Mouse (Mus musculus) forebrain, embryonic 13.5 days (tissue): Measurements from ENCODE around the gene Cnfn. TPM values are rescaled to one million over a fixed set of nuclear protein-coding genes. Genes with fewer than 3 reads are reported as not detected.

Source experiments
- ATAC-seq: fragments of 200-750 bp; cut with Nextera tagmentation; 2 replicates; pipeline ENCODE4 v1.8.0; 2017
- H3K27ac ChIP-seq: fragments of 300-500 bp; sonication (generic); 2 replicates; pipeline ENCODE4 v1.5.1; 2015; ENCODE audit warnings: inconsistent platforms, mild to moderate bottlenecking, moderate library complexity
- H3K27me3 ChIP-seq: fragments of 300-500 bp; sonication (generic); 2 replicates; pipeline ENCODE4 v1.6.1; 2015; ENCODE audit warnings: mild to moderate bottlenecking, inconsistent platforms
- H3K36me3 ChIP-seq: fragments of 300-500 bp; sonication (generic); 2 replicates; pipeline ENCODE4 v1.6.1; 2015; ENCODE audit warnings: mild to moderate bottlenecking, inconsistent platforms; ENCODE audit not compliant: poor library complexity, severe bottlenecking
- H3K4me1 ChIP-seq: fragments of 300-500 bp; sonication (generic); 2 replicates; pipeline ENCODE4 v1.6.1; 2015; ENCODE audit warnings: inconsistent platforms
- H3K4me2 ChIP-seq: fragments of 300-500 bp; sonication (generic); 2 replicates; pipeline ENCODE4 v1.6.1; 2015; ENCODE audit warnings: inconsistent platforms, mild to moderate bottlenecking, moderate library complexity
- H3K4me3 ChIP-seq: fragments of 300-500 bp; sonication (generic); 2 replicates; pipeline ENCODE4 v1.5.1; 2015; ENCODE audit warnings: mild to moderate bottlenecking, inconsistent platforms
- H3K9ac ChIP-seq: fragments of 300-500 bp; sonication (generic); 2 replicates; pipeline ENCODE4 v1.6.1; 2015; ENCODE audit warnings: mild to moderate bottlenecking, inconsistent platforms
- H3K9me3 ChIP-seq: fragments of 300-500 bp; sonication (generic); replicated peaks from 2 replicates; pipeline ENCODE4 v1.6.1; 2016; ENCODE audit warnings: inconsistent platforms
- WGBS: fragments of 180-500 bp; shearing (Covaris S2); methylation state at CpG from one replicate; pipeline ENCODE4 v1.1.7; 2015; 5-methylcytosine and 5-hydroxymethylcytosine counted together
- polyA plus RNA-seq: library from polyadenylated mRNA; unstranded; fragments of >200 nt; fragmentation: Nextera tagmentation; extraction: Ambion mirVana; gene quantifications from 2 replicates; pipeline ENCODE4 v1.2.1, GENCODE M21; 2015

The Cnfn gene
- polyA plus RNA-seq, 1 experiment from 2014 or later = not detected

DNA sequence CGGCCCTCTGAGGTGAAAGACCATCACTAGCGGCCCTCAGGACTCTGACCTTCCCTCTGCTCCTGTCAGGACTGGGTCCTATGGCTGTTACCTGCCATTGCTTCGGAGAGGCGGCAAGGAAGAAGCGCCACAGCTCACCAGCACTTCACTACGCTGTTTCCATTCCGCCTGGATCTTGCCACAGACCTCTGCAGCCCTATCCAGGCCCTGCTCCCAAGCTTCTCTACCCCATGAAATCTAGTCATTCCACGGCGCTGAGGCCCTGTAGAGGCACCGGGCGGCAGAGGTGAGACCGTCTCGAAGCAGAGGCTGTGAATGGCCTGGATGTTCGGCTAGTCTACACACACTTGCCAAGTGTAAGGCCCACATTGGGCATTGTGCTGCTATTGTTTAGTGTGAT lies 27.1 kb upstream of the Cnfn start:
- no peak for ATAC-seq
- Histone ChIP-seq H3K9me3 (no peaks in the 10 kb centered on the region), H3K9ac (no peak overlapping the region), H3K4me1 (peaks cover 28% of the 10 kb centered on the region), H3K36me3 (no peaks in the 10 kb centered on the region), H3K27me3 (0 out of 2 replicates have a peak, but pooled peaks cover 4% of the 10 kb centered on the region), H3K4me2 (peak overlapping the region; percentile 75), H3K4me3 (0 out of 2 replicates have a peak overlapping the region, but pooled peaks have one; percentile 68), H3K27ac (peak overlapping the region; percentile 35; the same call in 1 of the 2 replicates)
- WGBS = 89% methylated on average over 14 of the region's 14 CpGs

DNA sequence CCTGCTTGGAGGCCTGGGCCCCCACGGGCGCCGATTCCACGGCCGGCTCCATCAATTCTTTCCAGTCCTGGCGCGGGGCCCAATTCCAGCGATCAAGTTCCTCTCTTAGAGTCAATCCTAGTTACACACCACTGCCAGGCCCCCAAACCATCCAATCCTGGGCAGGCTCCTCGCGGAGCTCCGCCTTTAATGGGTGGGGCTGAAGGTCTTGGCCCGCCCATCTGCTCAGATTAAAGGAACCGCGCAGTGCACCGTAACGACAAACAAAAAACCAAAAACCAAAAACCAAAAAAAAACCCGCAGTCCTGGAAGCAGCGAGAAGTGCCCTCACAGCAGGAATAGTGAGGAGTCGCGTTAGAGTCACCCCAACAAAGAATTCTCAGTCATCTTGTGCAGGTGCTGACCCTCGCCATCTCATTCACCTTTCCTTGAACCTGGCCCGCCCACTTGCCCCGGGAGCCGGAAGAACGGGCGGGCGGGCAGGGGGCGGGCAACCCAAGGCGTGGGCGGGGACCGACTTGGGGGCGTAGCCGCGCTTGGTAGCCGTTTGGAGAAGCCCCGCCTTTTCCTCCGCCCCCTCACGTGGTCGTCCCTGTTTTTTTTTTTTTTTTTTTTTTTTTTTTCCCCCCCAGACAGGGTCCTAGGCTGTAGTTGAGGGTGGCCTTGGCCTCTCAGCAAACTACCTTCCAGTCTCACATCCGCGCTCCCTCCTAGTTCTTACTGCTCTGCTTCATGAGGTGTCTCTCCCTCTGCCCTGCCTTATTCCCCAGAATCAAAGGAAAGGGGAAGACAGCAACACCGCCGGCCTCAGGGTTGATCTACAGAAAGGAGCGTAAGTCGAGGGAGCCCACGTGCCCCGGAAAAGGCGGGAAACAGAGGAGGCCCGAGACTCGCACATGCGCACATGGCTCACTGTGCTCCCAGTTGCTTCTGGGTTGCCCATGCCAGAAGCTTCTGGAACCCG lies 26.3 kb upstream of the Cnfn start:
- H3K4me3 ChIP-seq = peak overlapping the region; percentile 68
- H3K27ac ChIP-seq = peak overlapping the region; percentile 35
- peak overlapping the region; percentile 75 for H3K4me2 ChIP-seq
- H3K4me1 ChIP-seq = peaks cover 32% of the 10 kb centered on the region
- peak overlapping the region; percentile 82 for H3K9ac ChIP-seq
- H3K36me3 ChIP-seq = no peaks in the 10 kb centered on the region
- H3K9me3 ChIP-seq = no peaks in the 10 kb centered on the region
- 6% methylated on average over 52 of the region's 52 CpGs for WGBS
- ATAC-seq = peak; percentile 98
- H3K27me3 ChIP-seq = 0 out of 2 replicates have a peak, but pooled peaks cover 4% of the 10 kb centered on the region

- peak; percentile 50; the same call in 1 of the 2 replicates for ATAC-seq
- Histone ChIP-seq H3K36me3 (no peaks in the 10 kb centered on the region), H3K9me3 (no peaks in the 10 kb centered on the region), H3K27ac (peak overlapping the region; percentile 22), H3K9ac (peak overlapping the region; percentile 82), H3K27me3 (0 out of 2 replicates have a peak, but pooled peaks cover 4% of the 10 kb centered on the region), H3K4me1 (peaks cover 37% of the 10 kb centered on the region), H3K4me2 (peak overlapping the region; percentile 75), H3K4me3 (peak overlapping the region; percentile 68)
- under 1% methylated on average over 22 of the region's 22 CpGs for WGBS
These were observed 25.6 kb upstream of the Cnfn start for GRCm38 (mm10) chr7:25395186-25395557.

- no peaks in the 10 kb centered on the region for H3K36me3 ChIP-seq
- H3K9ac ChIP-seq = peak overlapping the region; percentile 82
- peaks cover 41% of the 10 kb centered on the region for H3K4me1 ChIP-seq
- no peaks in the 10 kb centered on the region for H3K9me3 ChIP-seq
- 21% methylated on average over 7 of the region's 7 CpGs for WGBS
- H3K4me2 ChIP-seq = peak overlapping the region; percentile 75
- peak overlapping the region; percentile 68 for H3K4me3 ChIP-seq
- no peak overlapping the region for H3K27ac ChIP-seq
- H3K27me3 ChIP-seq = 0 out of 2 replicates have a peak, but pooled peaks cover 4% of the 10 kb centered on the region
- ATAC-seq = no peak
These were observed 25.2 kb upstream of the Cnfn start for GRCm38 (mm10) chr7:25394754-25395153.

DNA sequence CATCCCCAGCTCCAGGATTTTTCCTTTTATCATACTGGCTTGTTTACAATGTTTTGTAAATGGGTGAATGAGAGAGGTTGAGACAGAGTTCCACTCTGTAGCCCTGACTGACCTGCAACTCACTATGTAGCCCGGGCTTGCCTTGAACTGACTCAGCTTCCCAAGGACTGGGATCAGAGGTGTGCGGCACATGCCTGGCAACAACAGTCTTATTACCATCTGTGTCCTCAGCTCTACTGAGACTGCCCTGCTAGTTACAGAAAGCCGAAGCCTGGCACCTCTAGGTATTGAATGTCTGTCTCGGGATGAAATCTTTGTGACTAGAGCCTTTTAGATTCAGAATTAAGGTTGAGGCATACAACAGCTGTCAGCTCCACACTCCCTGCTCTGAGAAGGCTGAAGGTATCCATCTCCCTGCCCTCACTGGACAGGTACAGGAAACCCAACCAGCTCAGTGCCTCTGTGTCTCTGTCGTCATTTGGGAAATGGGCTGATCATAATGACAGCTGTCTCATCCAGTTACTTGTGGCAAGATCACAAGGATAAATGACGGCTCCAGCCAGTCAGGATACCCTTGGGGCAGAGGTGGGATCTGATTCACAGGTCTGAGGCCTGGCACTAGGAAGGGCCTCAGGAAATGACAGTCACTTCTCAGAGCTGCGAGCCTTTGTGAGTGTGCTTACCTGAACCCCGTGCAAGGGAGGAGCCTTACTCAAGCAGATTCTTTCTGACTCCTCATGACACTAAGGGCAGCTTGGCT lies 24.1 kb upstream of the Cnfn start:
- Histone ChIP-seq H3K36me3 (no peaks in the 10 kb centered on the region), H3K27ac (no peak overlapping the region), H3K27me3 (0 out of 2 replicates have a peak, but pooled peaks cover 4% of the 10 kb centered on the region), H3K4me1 (peaks cover 42% of the 10 kb centered on the region), H3K9ac (peak overlapping the region; percentile 49; the same call in 1 of the 2 replicates), H3K9me3 (no peaks in the 10 kb centered on the region), H3K4me3 (0 out of 2 replicates have a peak overlapping the region, but pooled peaks have one; percentile 68), H3K4me2 (peak overlapping the region; percentile 75)
- no peak for ATAC-seq
- WGBS = 80% methylated on average over 8 of the region's 8 CpGs

GRCm38 (mm10) chr7:25392851-25393250 lies 23.3 kb upstream of the Cnfn start:
- Histone ChIP-seq H3K4me3 (no peak overlapping the region), H3K9me3 (no peaks in the 10 kb centered on the region), H3K9ac (peak overlapping the region; percentile 37; the same call in 1 of the 2 replicates), H3K4me1 (peaks cover 42% of the 10 kb centered on the region), H3K4me2 (peak overlapping the region; percentile 75), H3K27me3 (0 out of 2 replicates have a peak, but pooled peaks cover 4% of the 10 kb centered on the region), H3K27ac (no peak overlapping the region), H3K36me3 (peaks cover 6% of the 10 kb centered on the region)
- ATAC-seq = no peak
- WGBS = 36% methylated on average over 7 of the region's 7 CpGs

- Histone ChIP-seq H3K27ac (no peak overlapping the region), H3K36me3 (peaks cover 15% of the 10 kb centered on the region), H3K27me3 (0 out of 2 replicates have a peak, but pooled peaks cover 4% of the 10 kb centered on the region), H3K4me2 (no peak overlapping the region), H3K9ac (no peak overlapping the region), H3K4me3 (no peak overlapping the region), H3K4me1 (peaks cover 42% of the 10 kb centered on the region), H3K9me3 (no peaks in the 10 kb centered on the region)
- 60% methylated on average over 2 of the region's 2 CpGs for WGBS
- no peak for ATAC-seq
These were observed 22.4 kb upstream of the Cnfn start for GRCm38 (mm10) chr7:25391856-25392453.

DNA sequence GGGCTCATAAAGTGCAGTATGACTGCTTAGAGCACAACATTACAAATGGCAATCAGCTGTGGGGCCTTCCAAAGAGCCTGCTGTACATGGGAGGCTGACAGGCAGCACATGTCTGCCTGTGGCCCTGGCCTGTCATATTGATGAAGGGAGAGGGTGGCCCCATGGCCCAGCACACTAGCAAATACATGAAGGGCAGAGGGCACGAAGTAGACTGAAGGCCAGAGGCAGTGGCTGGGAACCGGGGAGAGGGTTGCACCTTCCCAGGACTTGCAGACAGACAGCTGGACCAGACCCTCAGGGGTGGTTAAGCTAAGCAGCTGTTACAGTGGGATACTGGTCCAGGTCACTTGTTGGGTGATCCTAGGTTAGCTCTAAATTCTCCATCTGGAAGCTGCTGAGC lies 21.5 kb upstream of the Cnfn start:
- WGBS = 41% methylated on average over 2 of the region's 2 CpGs
- H3K4me3 ChIP-seq = no peak overlapping the region
- peaks cover 23% of the 10 kb centered on the region for H3K36me3 ChIP-seq
- H3K27me3 ChIP-seq = 0 out of 2 replicates have a peak, but pooled peaks cover 4% of the 10 kb centered on the region
- ATAC-seq = no peak
- no peak overlapping the region for H3K27ac ChIP-seq
- H3K4me2 ChIP-seq = no peak overlapping the region
- H3K9me3 ChIP-seq = no peaks in the 10 kb centered on the region
- 0 out of 2 replicates have a peak overlapping the region, but pooled peaks have one; percentile 6 for H3K9ac ChIP-seq
- H3K4me1 ChIP-seq = peaks cover 34% of the 10 kb centered on the region

GRCm38 (mm10) chr7:25390054-25390770 lies 20.7 kb upstream of the Cnfn start:
- peaks cover 31% of the 10 kb centered on the region for H3K36me3 ChIP-seq
- ATAC-seq = no peak
- H3K27me3 ChIP-seq = 0 out of 2 replicates have a peak, but pooled peaks cover 4% of the 10 kb centered on the region
- peaks cover 34% of the 10 kb centered on the region for H3K4me1 ChIP-seq
- H3K4me3 ChIP-seq = no peak overlapping the region
- H3K9me3 ChIP-seq = no peaks in the 10 kb centered on the region
- no peak overlapping the region for H3K4me2 ChIP-seq
- H3K27ac ChIP-seq = no peak overlapping the region
- 43% methylated on average over 8 of the region's 8 CpGs for WGBS
- peak overlapping the region; percentile 23; the same call in 1 of the 2 replicates for H3K9ac ChIP-seq

DNA sequence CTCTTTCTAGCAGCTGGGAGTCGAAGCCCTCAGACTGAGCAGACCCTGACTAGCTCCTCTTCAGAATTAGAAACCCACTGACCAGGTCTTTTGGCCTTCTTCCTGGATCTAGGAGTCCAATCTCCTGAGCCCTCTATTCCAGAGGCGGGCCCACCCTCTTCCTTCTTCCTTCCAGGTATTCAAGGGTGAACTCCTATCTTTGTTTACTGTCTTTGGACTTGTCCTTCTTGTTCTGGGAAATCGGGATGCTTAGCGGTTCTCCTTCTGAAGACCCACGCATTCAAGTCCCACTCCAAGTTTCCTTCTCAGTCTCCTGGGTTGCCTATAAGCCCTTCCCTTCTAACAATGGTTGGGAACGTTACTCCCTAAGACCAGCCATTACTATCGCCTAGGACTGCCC lies 19.4 kb upstream of the Cnfn start:
- 85% methylated on average over 7 of the region's 7 CpGs for WGBS
- ATAC-seq = no peak
- H3K36me3 ChIP-seq = peaks cover 44% of the 10 kb centered on the region

More for the DNA sequence above, 19.4 kb upstream of the Cnfn start:
- H3K27me3 ChIP-seq = 0 out of 2 replicates have a peak, but pooled peaks cover 4% of the 10 kb centered on the region
- H3K4me3 ChIP-seq = no peak overlapping the region
- H3K4me1 ChIP-seq = peaks cover 25% of the 10 kb centered on the region
- H3K4me2 ChIP-seq = no peak overlapping the region
- H3K27ac ChIP-seq = no peak overlapping the region
- no peaks in the 10 kb centered on the region for H3K9me3 ChIP-seq
- no peak overlapping the region for H3K9ac ChIP-seq
